Mouse (Mus musculus) layer of hippocampus, adult 18-20 months (tissue): ENCODE measurements at regions not wholly inside any gene's neighbourhood (a gene's known extent, or its start where the extent isn't known, plus 50 kb on each side); places are given as distances from the start of the nearest gene placed in this dataset.
"Not testable (repeated sequence)": the region's sequence is repeated elsewhere in the genome, so short reads cannot be mapped to it uniquely, and the experiment has no call there.

ENCODE experiments used
- DNase-seq, 2 experiments: peaks; one replicate each; pipeline ENCODE4 v3.0.0; 2022; ENCODE audit warnings: low spot score in 2 of 2

- DNase-seq, result not testable (repeated sequence)
Observed at GRCm38 (mm10) chr6:112564119-112564518, 74.4 kb upstream of the Oxtr start.

GRCm38 (mm10) chr6:112563659-112564058, 73.9 kb upstream of the Oxtr start:
- not testable (repeated sequence) for DNase-seq

- no peak for DNase-seq
Observed at GRCm38 (mm10) chr6:112562039-112562438, 72.3 kb upstream of the Oxtr start.

- no peak for DNase-seq
Observed at GRCm38 (mm10) chr6:112561568-112561967, 71.8 kb upstream of the Oxtr start.

GRCm38 (mm10) chr6:112559549-112559948, 69.8 kb upstream of the Oxtr start:
- DNase-seq, result no peak

- DNase-seq, result no peak
Observed at GRCm38 (mm10) chr6:112557516-112557915, 67.8 kb upstream of the Oxtr start.

GRCm38 (mm10) chr6:112556401-112557165, 66.8 kb upstream of the Oxtr start:
- peak in 1 of 2 experiments; percentile 19 for DNase-seq

- DNase-seq, result no peak
Observed at GRCm38 (mm10) chr6:112554091-112554490, 64.3 kb upstream of the Oxtr start.

GRCm38 (mm10) chr6:112553231-112553920, 63.6 kb upstream of the Oxtr start:
- no peak for DNase-seq

- no peak for DNase-seq
Observed at GRCm38 (mm10) chr6:112552560-112552959, 62.8 kb upstream of the Oxtr start.

- no peak for DNase-seq
Observed at GRCm38 (mm10) chr6:112551298-112551697, 61.6 kb upstream of the Oxtr start.

- DNase-seq, result no peak
Observed at GRCm38 (mm10) chr6:112547251-112547650, 57.5 kb upstream of the Oxtr start.

GRCm38 (mm10) chr6:112546033-112546432, 56.3 kb upstream of the Oxtr start:
- DNase-seq, result no peak

GRCm38 (mm10) chr6:112544315-112544714, 54.6 kb upstream of the Oxtr start:
- DNase-seq, result no peak

GRCm38 (mm10) chr6:112542692-112543091, 52.9 kb upstream of the Oxtr start:
- no peak for DNase-seq
